13 mouse cellular contexts compared by ENCODE assay signal in the genomic region with DNA sequence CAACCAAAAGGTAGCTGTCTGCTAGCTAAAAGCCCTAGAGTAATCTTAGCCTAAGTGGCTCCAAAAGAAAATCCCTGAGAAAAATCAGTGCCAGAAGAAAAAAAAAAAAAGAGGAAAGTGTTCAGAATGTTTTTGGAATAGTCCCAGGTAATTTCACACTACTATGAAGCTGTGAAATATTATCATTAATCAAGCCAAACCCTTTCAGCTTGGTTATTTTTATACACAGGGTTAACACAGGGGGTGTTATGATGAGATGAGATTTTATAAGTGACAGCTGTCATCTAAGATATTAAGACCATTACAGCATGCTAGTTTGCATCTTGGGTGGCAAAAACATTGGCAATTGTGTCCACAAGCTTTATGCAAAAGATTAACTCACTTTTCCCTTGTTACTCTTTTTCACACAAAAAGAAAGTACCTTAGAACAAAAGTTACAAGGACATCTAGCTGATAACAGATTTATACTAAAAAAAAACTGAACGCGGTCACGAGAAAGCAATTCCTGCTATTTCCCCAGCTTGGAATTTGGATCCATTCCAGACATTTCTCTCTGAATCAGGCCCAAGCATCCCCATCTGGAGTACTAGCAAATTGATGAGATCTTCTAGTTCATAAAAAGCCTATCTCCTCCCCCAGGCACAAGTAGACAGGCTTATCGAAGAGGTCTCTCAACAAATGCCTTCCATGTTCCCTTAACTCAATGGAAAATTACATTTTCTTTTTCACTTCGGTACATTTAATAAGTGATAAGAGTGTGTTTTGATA.
DNase-seq lines count a peak whose midpoint lies in the region; ATAC-seq and TF ChIP-seq lines count a peak whose summit lies in the region.
"Had no signal": no experiment of that assay in that cellular context is flagged by ENCODE, and none has a peak within 500 bp of the region (broad histone marks: within the 10 kb centered on the region; RNA-seq: fewer than 3 reads in every experiment).

No protein-coding gene starts in this region.

- TF ChIP-seq EP300 in liver, postnatal 0 days (IDR thresholded peaks at IDR 0.05; ENCODE audit: low read depth), result no peak

- no peaks in the 10 kb centered on the region for H3K4me1 ChIP-seq in hindbrain, embryonic 16.5 days (ENCODE audit: control insufficient read depth, insufficient read depth, low read depth, low read length)
- H3K4me1 ChIP-seq in hindbrain, embryonic 10.5 days (replicated peaks), result no peaks in the 10 kb centered on the region
- no peaks in the 10 kb centered on the region for H3K4me1 ChIP-seq in liver, postnatal 0 days (ENCODE audit: insufficient read depth)
- H3K4me1 ChIP-seq: embryonic facial prominence, embryonic 12.5 days; liver, embryonic 15.5 days; midbrain, embryonic 15.5 days had no signal

- no peak overlapping the region for H3K9ac ChIP-seq in hindbrain, embryonic 16.5 days (ENCODE audit: low read depth, low read length)
- no peak overlapping the region for H3K9ac ChIP-seq in liver, postnatal 0 days (replicated peaks)
- H3K9ac ChIP-seq: embryonic facial prominence, embryonic 12.5 days; liver, embryonic 15.5 days; midbrain, embryonic 15.5 days had no signal

- H3K27ac ChIP-seq in hindbrain, embryonic 16.5 days (ENCODE audit: low read depth, low read length), result no peak overlapping the region
- H3K27ac ChIP-seq in hindbrain, embryonic 10.5 days, result no peak overlapping the region
- no peak overlapping the region for H3K27ac ChIP-seq in layer of hippocampus, adult 2 months
- H3K27ac ChIP-seq in gastrocnemius, adult 2 months, result no peak overlapping the region
- no peak overlapping the region for H3K27ac ChIP-seq in liver, postnatal 0 days (ENCODE audit: low read depth)
- H3K27ac ChIP-seq: embryonic facial prominence, embryonic 12.5 days; liver, embryonic 15.5 days; midbrain, embryonic 15.5 days had no signal

- no peaks in the 10 kb centered on the region for H3K9me3 ChIP-seq in hindbrain, embryonic 16.5 days (ENCODE audit: control insufficient read depth, low read length)
- H3K9me3 ChIP-seq in hindbrain, embryonic 10.5 days, result no peaks in the 10 kb centered on the region
- H3K9me3 ChIP-seq in liver, postnatal 0 days (ENCODE audit: low read length), result no peaks in the 10 kb centered on the region
- H3K9me3 ChIP-seq: embryonic facial prominence, embryonic 12.5 days; midbrain, embryonic 15.5 days had no signal

- no peak overlapping the region for H3K4me3 ChIP-seq in hindbrain, embryonic 16.5 days (ENCODE audit: low read length)
- no peak overlapping the region for H3K4me3 ChIP-seq in hindbrain, embryonic 10.5 days
- no peak overlapping the region for H3K4me3 ChIP-seq in layer of hippocampus, adult 2 months
- no peak overlapping the region for H3K4me3 ChIP-seq in gastrocnemius, adult 2 months
- no peak overlapping the region for H3K4me3 ChIP-seq in liver, postnatal 0 days (ENCODE audit: low read depth, low read length)
- H3K4me3 ChIP-seq: embryonic facial prominence, embryonic 12.5 days; liver, embryonic 15.5 days; midbrain, embryonic 15.5 days had no signal

- intact Hi-C loops in gastrocnemius, adult 2 months (cut with DNase I), result no loop called here

- peak; percentile 61; the same call in 1 of the 2 replicates for ATAC-seq in hindbrain, embryonic 16.5 days
- no peak for ATAC-seq in liver, postnatal 0 days
- ATAC-seq: inflammation-experienced regulatory T-cells, adult 6 months; midbrain, embryonic 15.5 days had no signal

- no peak overlapping the region for H3K4me2 ChIP-seq in hindbrain, embryonic 16.5 days (ENCODE audit: low read length)
- no peak overlapping the region for H3K4me2 ChIP-seq in liver, postnatal 0 days (ENCODE audit: low read depth, low read length)
- H3K4me2 ChIP-seq: embryonic facial prominence, embryonic 12.5 days; liver, embryonic 15.5 days; midbrain, embryonic 15.5 days had no signal

- no peaks in the 10 kb centered on the region for H3K36me3 ChIP-seq in hindbrain, embryonic 16.5 days (ENCODE audit: control insufficient read depth, insufficient read depth, low read length)
- H3K36me3 ChIP-seq in hindbrain, embryonic 10.5 days, result no peaks in the 10 kb centered on the region
- no peaks in the 10 kb centered on the region for H3K36me3 ChIP-seq in liver, postnatal 0 days (replicated peaks; ENCODE audit: insufficient read depth, low read length)
- H3K36me3 ChIP-seq: embryonic facial prominence, embryonic 12.5 days; liver, embryonic 15.5 days; midbrain, embryonic 15.5 days had no signal

- DNase-seq in cerebellum, postnatal 10 days, result peak; percentile 58 to 79
- no peak for DNase-seq in cerebellum, adult 11 months
- DNase-seq in hindbrain, embryonic 10.5 days (ENCODE audit: low spot score), result no peak
- DNase-seq in 3T3-L1 (ENCODE audit: low read depth, low spot score), result peak; percentile 71
- peak; percentile 53 to 66 for DNase-seq in layer of hippocampus, adult 2 months (ENCODE audit: low spot score in 2 of 2)
- DNase-seq in gastrocnemius, adult 2 months, result no peak
- no peak for DNase-seq in liver, postnatal 0 days
- DNase-seq: right cerebral cortex, postnatal 4 days had no signal

- no peak for TF ChIP-seq CTCF in layer of hippocampus, adult 2 months (conservative IDR thresholded peaks at IDR 0.05)
- TF ChIP-seq CTCF in gastrocnemius, adult 2 months (IDR thresholded peaks at IDR 0.05), result no peak
- TF ChIP-seq CTCF in liver, postnatal 0 days (IDR thresholded peaks at IDR 0.05; ENCODE audit: low read depth), result no peak

- no peaks in the 10 kb centered on the region for H3K27me3 ChIP-seq in hindbrain, embryonic 16.5 days (replicated peaks; ENCODE audit: control insufficient read depth, insufficient read depth, low read length)
- no peaks in the 10 kb centered on the region for H3K27me3 ChIP-seq in hindbrain, embryonic 10.5 days (ENCODE audit: insufficient read depth, poor library complexity, severe bottlenecking)
- no peaks in the 10 kb centered on the region for H3K27me3 ChIP-seq in liver, postnatal 0 days (ENCODE audit: insufficient read depth, low read length)
- H3K27me3 ChIP-seq: embryonic facial prominence, embryonic 12.5 days; liver, embryonic 15.5 days; midbrain, embryonic 15.5 days had no signal

- 64% methylated on average over 5 of the region's 5 CpGs for WGBS in hindbrain, embryonic 16.5 days
- WGBS in hindbrain, embryonic 10.5 days, result 92% methylated on average over 5 of the region's 5 CpGs
- WGBS in liver, postnatal 0 days (ENCODE audit: insufficient replicate concordance), result 78% methylated on average over 5 of the region's 5 CpGs

Comparison
In these comparisons a context has a peak if more than half of its experiments do, and no peak if none do; other contexts are left out.
1. DNase-seq: peak in cerebellum, postnatal 10 days (2 of 2), 3T3-L1 (single experiment) and layer of hippocampus, adult 2 months (2 of 2); none in cerebellum, adult 11 months (single experiment), hindbrain, embryonic 10.5 days (single experiment), gastrocnemius, adult 2 months (single experiment) and liver, postnatal 0 days (single experiment).